Mouse (Mus musculus) urinary bladder, postnatal 0 days (tissue): Measurements from ENCODE around the gene Gm49403. TPM values are rescaled to one million over a fixed set of nuclear protein-coding genes. Genes with fewer than 3 reads are reported as not detected.

Experiments
- microRNA-seq: library from miRNA; unstranded; fragments of <30 nt; microRNA quantifications from one replicate; pipeline ENCODE4, GENCODE M21; 2016
- polyA plus RNA-seq: library from polyadenylated mRNA; unstranded; fragments of >200 nt; fragmentation: Nextera tagmentation; extraction: Ambion mirVana; gene quantifications from 2 replicates; pipeline ENCODE4 v1.2.1, GENCODE M21; 2015

Gene Gm49403
- not detected in 2 replicates for polyA plus RNA-seq

GRCm38 (mm10) chr19:8883616-8884015, at the start of gene Gm49403, which contains the start of gene Lbhd1:
TSS of gene Gm49403 (plus strand) at chr19:8883930.
TSS of gene Lbhd1 (plus strand) at chr19:8883732.

DNA sequence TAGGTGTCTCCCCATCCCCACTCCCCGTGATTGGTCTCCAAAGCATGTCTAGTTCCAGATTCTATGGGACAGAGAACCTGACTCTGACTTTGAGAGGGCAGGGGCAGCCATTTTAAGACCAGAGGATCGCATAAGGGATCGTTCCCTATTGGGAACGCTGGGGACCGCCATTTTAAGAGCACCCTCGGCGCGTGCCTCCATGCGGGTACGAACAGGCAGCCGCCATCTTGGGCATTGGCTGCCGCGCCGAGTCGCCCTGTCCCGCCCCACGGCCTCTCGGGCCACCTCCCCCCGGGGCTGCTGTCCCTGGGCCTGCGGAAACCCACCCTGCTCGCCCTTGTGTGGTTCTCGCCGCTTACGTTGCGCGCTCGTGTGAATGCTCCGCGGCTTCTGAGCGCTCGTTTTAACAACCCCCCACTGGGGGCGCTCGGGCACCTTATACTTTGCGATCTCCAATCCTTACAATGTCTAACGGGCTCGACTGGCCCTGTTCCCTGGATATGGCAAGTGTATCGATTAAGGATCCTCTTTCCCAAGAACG, 46.4 kb upstream of the Gm49403 start, which contains the start of gene Bscl2:
Bscl2 (plus strand) TSS at position 217 of the 541 bp plus-strand sequence.

DNA sequence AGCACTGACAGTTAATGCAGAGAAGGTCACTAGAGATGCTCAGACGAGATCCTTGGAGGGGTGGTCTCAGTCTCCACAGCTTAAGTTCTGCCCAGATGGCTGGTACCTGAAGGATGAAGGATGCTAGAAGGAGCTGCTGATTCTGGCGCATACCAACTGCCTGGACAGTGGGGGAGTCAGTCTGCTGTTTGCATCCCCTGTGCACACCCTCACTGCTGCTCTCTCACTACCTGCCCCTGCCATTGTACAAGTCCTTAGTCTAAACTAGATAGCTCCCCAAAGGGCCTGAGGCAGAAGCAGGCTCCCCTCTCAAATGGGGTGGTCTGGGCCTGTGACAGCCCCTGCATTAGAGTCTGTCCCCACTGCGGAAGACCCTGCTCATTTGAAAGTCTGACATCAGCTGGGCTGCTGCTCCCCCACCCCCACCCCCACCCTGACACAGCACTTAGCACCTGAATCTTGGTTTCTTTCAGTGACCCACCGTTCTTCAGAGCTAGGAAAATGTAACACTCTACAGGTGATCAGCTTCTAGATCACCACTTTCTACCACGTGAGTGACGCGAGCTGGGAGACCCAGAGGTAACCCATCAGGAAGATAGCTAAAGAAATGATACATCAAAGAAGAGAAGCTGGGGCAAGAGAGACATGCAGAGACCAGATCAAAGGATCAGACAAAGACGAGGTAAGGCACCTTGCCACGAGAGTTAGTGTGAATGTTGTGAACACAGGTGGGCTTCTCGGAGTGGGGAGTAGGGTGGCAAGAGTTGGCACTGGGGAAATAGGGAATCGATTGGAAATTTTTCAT, 44.4 kb upstream of the Gm49403 start, which contains the start of gene Gng3:
Gng3 (minus strand) TSS at position 92 of the 805 bp plus-strand sequence.

DNA sequence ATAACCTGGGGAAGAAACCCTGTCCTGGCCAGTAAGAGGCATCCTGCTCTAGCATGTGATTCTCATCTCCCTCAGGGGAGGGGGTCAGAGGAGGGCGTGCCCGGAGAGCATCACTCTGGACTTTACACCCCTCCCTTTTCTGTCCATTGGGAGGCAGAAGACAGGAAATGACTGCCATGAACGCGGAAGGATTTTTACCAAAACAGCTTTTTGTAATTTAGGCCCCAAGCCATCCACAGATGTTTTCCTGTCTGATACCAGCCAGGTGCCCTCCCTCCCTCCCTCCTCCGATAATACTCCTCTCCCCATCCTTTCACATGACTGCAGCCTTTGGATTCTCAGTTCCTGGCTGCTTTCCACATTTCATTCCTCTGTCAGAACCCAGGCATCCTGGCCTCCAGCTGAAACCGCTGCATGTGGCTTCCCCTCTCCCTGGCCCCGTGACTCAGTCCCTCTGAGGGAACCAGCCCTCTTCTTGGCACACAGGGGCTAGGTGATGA, 33.3 kb upstream of the Gm49403 start, which contains the start of gene Lrrn4cl:
Lrrn4cl (plus strand) TSS at position 367 of the 500 bp plus-strand sequence.

GRCm38 (mm10) chr19:8871267-8872186, 12.2 kb upstream of the Gm49403 start, which contains the start of gene Ubxn1:
TSS of gene Ubxn1 (plus strand) at chr19:8871496.

GRCm38 (mm10) chr19:8880311-8881033, 3.3 kb upstream of the Gm49403 start, which contains the start of gene Uqcc3:
TSS of gene Uqcc3 (minus strand) at chr19:8880923.

GRCm38 (mm10) chr19:8888511-8889385, 5.0 kb downstream of the Gm49403 start, which contains the start of the genes 1810009A15Rik and Gm49416:
TSS of gene 1810009A15Rik (plus strand) at chr19:8888853.
TSS of gene Gm49416 (plus strand) at chr19:8888926.

GRCm38 (mm10) chr19:8892829-8893766, 9.4 kb downstream of the Gm49403 start, which contains the start of gene Ints5:
TSS of gene Ints5 (plus strand) at chr19:8893005.

GRCm38 (mm10) chr19:8897865-8898495, 14.2 kb downstream of the Gm49403 start, which contains the start of gene Ganab:
TSS of gene Ganab (plus strand) at chr19:8898071.

GRCm38 (mm10) chr19:8920073-8920736, 36.5 kb downstream of the Gm49403 start, which contains the start of gene B3gat3:
TSS of gene B3gat3 (plus strand) at chr19:8920374.

GRCm38 (mm10) chr19:8929224-8930088, 45.7 kb downstream of the Gm49403 start, which contains the start of the genes Rom1 and Eml3:
TSS of gene Rom1 (minus strand) at chr19:8929356.
TSS of gene Eml3 (plus strand) at chr19:8929552.

Small RNAs within 50 kb of the gene (microRNA-seq; reads per million reads assigned to microRNA genes)
- gene Mir5136, result not detected

Other genes with a start within 250 kb of the Gm49403 start
- 0.02 and 0.11 TPM in 2 replicates for gene Chrm1, start 220.1 kb upstream of the Gm49403 start, polyA plus RNA-seq
- 91.8 and 105 TPM in 2 replicates for gene Slc3a2, start 160.6 kb upstream of the Gm49403 start, polyA plus RNA-seq
- gene Wdr74, start 148.1 kb upstream of the Gm49403 start, polyA plus RNA-seq, result 53.3 and 53.8 TPM in 2 replicates
- 0.46 and 1.1 TPM in 2 replicates for gene 1700092M07Rik, start 143.2 kb upstream of the Gm49403 start, polyA plus RNA-seq
- gene Stx5a, start 142.5 kb upstream of the Gm49403 start, polyA plus RNA-seq, result 78.0 and 83.1 TPM in 2 replicates
- 59.7 and 64.4 TPM in 2 replicates for gene Nxf1, start 126.9 kb upstream of the Gm49403 start, polyA plus RNA-seq
- 119 and 130 TPM in 2 replicates for gene Tmem223, start 112.9 kb upstream of the Gm49403 start, polyA plus RNA-seq
- 60.2 and 82.2 TPM in 2 replicates for gene Tmem179b, start 109.5 kb upstream of the Gm49403 start, polyA plus RNA-seq
- gene Taf6l, start 97.5 kb upstream of the Gm49403 start, polyA plus RNA-seq, result 10.3 and 11.8 TPM in 2 replicates
- 86.5 and 92.5 TPM in 2 replicates for gene Polr2g, start 85.4 kb upstream of the Gm49403 start, polyA plus RNA-seq
- 2.0 and 2.7 TPM in 2 replicates for gene Zbtb3, start 81.4 kb upstream of the Gm49403 start, polyA plus RNA-seq
- gene Ttc9c, start 64.6 kb upstream of the Gm49403 start, polyA plus RNA-seq, result 22.0 and 26.5 TPM in 2 replicates
- 3.1 and 3.3 TPM in 2 replicates for gene Hnrnpul2, start 63.9 kb upstream of the Gm49403 start, polyA plus RNA-seq
- not detected in 2 replicates for gene AC129217.1, start 54.2 kb upstream of the Gm49403 start, polyA plus RNA-seq
- gene Bscl2, start 46.5 kb upstream of the Gm49403 start, polyA plus RNA-seq, result 45.3 and 49.0 TPM in 2 replicates
- 0.31 and 0.96 TPM in 2 replicates for gene Gng3, start 44.7 kb upstream of the Gm49403 start, polyA plus RNA-seq
- 9.4 and 10.6 TPM in 2 replicates for gene Lrrn4cl, start 33.2 kb upstream of the Gm49403 start, polyA plus RNA-seq
- gene Ubxn1, start 12.4 kb upstream of the Gm49403 start, polyA plus RNA-seq, result 166 and 171 TPM in 2 replicates
- gene Uqcc3, start 3.0 kb upstream of the Gm49403 start, polyA plus RNA-seq, result 49.7 and 50.5 TPM in 2 replicates
- 34.0 and 39.1 TPM in 2 replicates for gene Lbhd1, start 198 bp upstream of the Gm49403 start, polyA plus RNA-seq
- 43.6 and 48.9 TPM in 2 replicates for gene 1810009A15Rik, start 4.9 kb downstream of the Gm49403 start, polyA plus RNA-seq
- not detected in 2 replicates for gene Gm49416, start 5.0 kb downstream of the Gm49403 start, polyA plus RNA-seq
- 17.3 and 17.5 TPM in 2 replicates for gene Ints5, start 9.1 kb downstream of the Gm49403 start, polyA plus RNA-seq
- gene Ganab, start 14.1 kb downstream of the Gm49403 start, polyA plus RNA-seq, result 33.1 and 33.2 TPM in 2 replicates
- gene B3gat3, start 36.4 kb downstream of the Gm49403 start, polyA plus RNA-seq, result 24.3 and 24.5 TPM in 2 replicates
- gene Rom1, start 45.4 kb downstream of the Gm49403 start, polyA plus RNA-seq, result 3.6 and 4.3 TPM in 2 replicates
- 22.1 and 22.6 TPM in 2 replicates for gene Eml3, start 45.6 kb downstream of the Gm49403 start, polyA plus RNA-seq
- gene Mta2, start 57.9 kb downstream of the Gm49403 start, polyA plus RNA-seq, result 63.5 and 67.4 TPM in 2 replicates
- gene Tut1, start 69.9 kb downstream of the Gm49403 start, polyA plus RNA-seq, result 13.0 and 13.9 TPM in 2 replicates
- gene Eef1g, start 83.1 kb downstream of the Gm49403 start, polyA plus RNA-seq, result 257 TPM in 2 replicates
- gene Ahnak, start 105.4 kb downstream of the Gm49403 start, polyA plus RNA-seq, result 99.1 and 107 TPM in 2 replicates
- gene Scgb1a1, start 204.0 kb downstream of the Gm49403 start, polyA plus RNA-seq, result 0.30 TPM in 1 of 2 replicates, not detected in the other